Mouse (Mus musculus): ENCODE data around the gene Pgap2. TPM values are rescaled to one million over a fixed set of nuclear protein-coding genes. Genes with fewer than 3 reads are reported as not detected.

Pgap2 gene
- 10 to 100 TPM; 55.2 to 58.0 TPM for total RNA-seq (2021)

GRCm38 (mm10) chr7:102209756-102210721 is at the start of gene Pgap2, which contains the start of gene Nup98:
Pgap2 (plus strand) TSS chr7:102210208.
Nup98 (minus strand) TSS chr7:102210176.
- intact Hi-C loops (cut with DNase I): no loop called here

GRCm38 (mm10) chr7:102170300-102170699 is 39.7 kb upstream of the Pgap2 start:
- intact Hi-C loops (cut with DNase I): no loop called here

More at GRCm38 (mm10) chr7:102209756-102210721, at the start of gene Pgap2, which contains the start of gene Nup98:
- peak; percentile 99 for DNase-seq

GRCm38 (mm10) chr7:102183849-102184248 is 26.2 kb upstream of the Pgap2 start:
- DNase-seq: no peak
- intact Hi-C loops (cut with DNase I): no loop called here

More at GRCm38 (mm10) chr7:102170300-102170699, 39.7 kb upstream of the Pgap2 start:
- DNase-seq: no peak

- intact Hi-C loops (cut with DNase I): loop anchor here (1.0 to 2.0 kb wide), 2 partner anchors 30 to 58 kb away; no protein-coding TSS in a partner anchor
- DNase-seq: peak in 1 of 2 experiments; percentile 15
Observed at GRCm38 (mm10) chr7:102192356-102192755, 17.7 kb upstream of the Pgap2 start.

GRCm38 (mm10) chr7:102200576-102200975 is 9.4 kb upstream of the Pgap2 start:
- intact Hi-C loops (cut with DNase I): no loop called here
- no peak for DNase-seq

- no peak for DNase-seq
- intact Hi-C loops (cut with DNase I): no loop called here
Observed at GRCm38 (mm10) chr7:102200996-102201785, 8.8 kb upstream of the Pgap2 start.

GRCm38 (mm10) chr7:102204296-102204857 is 5.6 kb upstream of the Pgap2 start:
- intact Hi-C loops (cut with DNase I): no loop called here

GRCm38 (mm10) chr7:102205646-102206045 is 4.4 kb upstream of the Pgap2 start:
- intact Hi-C loops (cut with DNase I): no loop called here
- DNase-seq: no peak

More at GRCm38 (mm10) chr7:102204296-102204857, 5.6 kb upstream of the Pgap2 start:
- DNase-seq: no peak

- DNase-seq: no peak
- intact Hi-C loops (cut with DNase I): no loop called here
Observed at GRCm38 (mm10) chr7:102208806-102209363, 1.1 kb upstream of the Pgap2 start.

- intact Hi-C loops (cut with DNase I): no loop called here
- no peak for DNase-seq
Observed at GRCm38 (mm10) chr7:102211071-102211470, 1.1 kb downstream of the Pgap2 start.

- intact Hi-C loops (cut with DNase I): loop anchor here (2.0 kb wide), 1 partner anchor 29 kb away; no protein-coding TSS in a partner anchor
Observed at GRCm38 (mm10) chr7:102221899-102222298, 11.9 kb downstream of the Pgap2 start.

GRCm38 (mm10) chr7:102222336-102222735 is 12.3 kb downstream of the Pgap2 start:
- intact Hi-C loops (cut with DNase I): loop anchor here (2.0 kb wide), 1 partner anchor 30 kb away; no protein-coding TSS in a partner anchor
- peak; percentile 52 to 62 for DNase-seq

More at GRCm38 (mm10) chr7:102221899-102222298, 11.9 kb downstream of the Pgap2 start:
- DNase-seq: no peak

GRCm38 (mm10) chr7:102222830-102223556 is 13.0 kb downstream of the Pgap2 start:
- peak; percentile 74 to 77 for DNase-seq
- intact Hi-C loops (cut with DNase I): loop anchor here (2.0 kb wide), 1 partner anchor 30 kb away; no protein-coding TSS in a partner anchor

GRCm38 (mm10) chr7:102223883-102224738 is 14.1 kb downstream of the Pgap2 start:
- intact Hi-C loops (cut with DNase I): loop anchor here (2.0 kb wide), 1 partner anchor 31 kb away; no protein-coding TSS in a partner anchor
- DNase-seq: peak; percentile 27 to 41

GRCm38 (mm10) chr7:102226051-102226450 is 16.0 kb downstream of the Pgap2 start:
- no peak for DNase-seq
- intact Hi-C loops (cut with DNase I): loop anchor here (2.0 kb wide), 1 partner anchor 17 kb away; no protein-coding TSS in a partner anchor

GRCm38 (mm10) chr7:102228049-102228670 is 18.2 kb downstream of the Pgap2 start:
- intact Hi-C loops (cut with DNase I): no loop called here

GRCm38 (mm10) chr7:102229814-102230213 is 19.8 kb downstream of the Pgap2 start:
- intact Hi-C loops (cut with DNase I): no loop called here
- no peak for DNase-seq

More at GRCm38 (mm10) chr7:102228049-102228670, 18.2 kb downstream of the Pgap2 start:
- DNase-seq: no peak

GRCm38 (mm10) chr7:102233059-102233458 is 23.1 kb downstream of the Pgap2 start:
- no peak for DNase-seq
- intact Hi-C loops (cut with DNase I): no loop called here

All from heart, postnatal 10 days (tissue).